Mouse (Mus musculus): ENCODE results near the gene Adamts15.

Gene Adamts15

GRCm38 (mm10) chr9:30922197-30922894, at the start of gene Adamts15:
Gene Adamts15 (minus strand): TSS chr9:30922452.
- in situ Hi-C loops (cut with MboI; ENCODE audit: unreplicated experiment in 2 of 2) = no loop called here

- in situ Hi-C loops (cut with MboI; ENCODE audit: unreplicated experiment in 2 of 2) = no loop called here
These were observed 49.7 kb upstream of the Adamts15 start for GRCm38 (mm10) chr9:30971967-30972366.

GRCm38 (mm10) chr9:30970001-30970400, 47.7 kb upstream of the Adamts15 start:
- in situ Hi-C loops (cut with MboI; ENCODE audit: unreplicated experiment in 2 of 2) = no loop called here

DNA sequence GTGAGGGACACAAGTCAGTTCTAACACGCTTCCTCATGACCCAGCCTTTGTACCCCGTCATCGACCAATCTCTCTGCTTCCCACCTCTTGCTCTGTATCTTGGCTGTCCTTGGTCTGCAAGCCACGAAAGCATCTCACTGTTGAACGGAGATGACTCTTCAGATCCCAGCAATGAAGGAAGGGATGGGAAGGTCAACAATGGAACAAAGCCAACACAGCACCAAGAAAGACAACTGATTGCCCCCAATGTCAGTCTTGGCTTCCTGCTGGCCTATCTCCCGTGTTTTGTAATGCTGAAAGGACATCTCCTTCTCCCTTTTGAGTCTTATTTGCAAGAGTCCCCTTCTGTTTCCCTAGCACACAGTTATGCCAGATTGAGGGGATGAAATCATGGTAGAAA, 45.9 kb upstream of the Adamts15 start:
- in situ Hi-C loops (cut with MboI; ENCODE audit: unreplicated experiment in 2 of 2) = no loop called here

- in situ Hi-C loops (cut with MboI; ENCODE audit: unreplicated experiment in 2 of 2) = no loop called here
These were observed 44.6 kb upstream of the Adamts15 start for GRCm38 (mm10) chr9:30966881-30967280.

GRCm38 (mm10) chr9:30964685-30965084, 42.4 kb upstream of the Adamts15 start:
- in situ Hi-C loops (cut with MboI; ENCODE audit: unreplicated experiment in 2 of 2) = no loop called here

DNA sequence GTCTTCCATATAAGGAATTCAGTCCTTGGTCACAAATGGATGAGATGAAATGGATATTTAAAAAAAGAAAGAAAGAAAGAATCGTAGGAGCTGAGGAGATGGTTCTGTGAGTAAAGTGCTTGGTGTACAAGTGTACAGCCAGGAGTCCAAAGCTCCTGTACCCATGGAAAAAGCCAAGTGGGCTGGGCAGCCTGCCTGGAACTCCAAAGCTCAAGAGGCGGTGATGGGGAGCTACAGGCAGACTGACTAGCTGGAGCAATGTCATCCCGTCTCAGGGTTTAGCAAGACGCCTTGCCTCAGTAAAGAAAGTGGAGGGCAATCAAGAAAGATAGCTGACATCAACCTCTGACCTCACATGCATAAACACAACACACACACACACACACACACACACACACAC, 41.5 kb upstream of the Adamts15 start:
- in situ Hi-C loops (cut with MboI; ENCODE audit: unreplicated experiment in 2 of 2) = no loop called here

DNA sequence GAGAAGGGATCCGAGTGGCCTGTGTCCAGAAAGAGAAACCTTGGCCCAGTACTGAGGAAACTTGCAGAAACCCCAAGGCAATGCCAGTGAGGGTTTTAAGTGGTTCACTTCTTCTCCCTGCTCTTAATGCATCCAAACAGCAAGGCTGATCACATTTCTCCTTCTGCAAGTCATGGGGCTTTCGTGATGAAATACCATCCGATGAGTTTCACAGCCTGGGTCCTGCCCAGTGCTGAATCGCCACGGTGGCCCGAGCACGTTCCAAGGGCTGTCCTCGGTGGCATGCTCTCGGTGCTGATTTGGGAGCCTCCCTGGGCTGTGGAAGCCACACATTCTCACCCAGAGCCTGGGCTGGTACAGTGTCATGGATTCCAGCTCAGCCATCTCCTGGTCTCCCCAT, 33.0 kb upstream of the Adamts15 start:
- in situ Hi-C loops (cut with MboI; ENCODE audit: unreplicated experiment in 2 of 2) = no loop called here

DNA sequence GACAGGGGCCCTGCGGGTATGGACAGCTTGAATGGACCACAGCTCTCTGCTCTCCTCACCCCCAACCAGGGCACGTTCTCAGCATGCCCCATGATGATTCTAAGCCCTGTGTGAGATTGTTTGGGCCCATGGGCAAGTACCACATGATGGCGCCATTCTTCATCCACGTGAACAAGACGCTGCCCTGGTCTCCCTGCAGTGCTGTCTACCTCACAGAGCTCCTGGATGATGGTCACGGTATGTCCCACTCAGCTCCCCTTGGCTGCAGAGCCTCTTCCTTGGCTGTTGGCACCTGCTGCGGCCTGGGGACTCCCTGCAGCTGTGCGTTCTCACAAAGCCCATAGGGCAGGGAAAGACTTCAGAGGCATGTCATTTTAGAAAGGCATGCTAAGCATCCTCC, 31.0 kb upstream of the Adamts15 start:
- in situ Hi-C loops (cut with MboI; ENCODE audit: unreplicated experiment in 2 of 2) = loop anchor here (5.0 kb wide), 2 partner anchors 124 to 134 kb away; no protein-coding TSS in a partner anchor

DNA sequence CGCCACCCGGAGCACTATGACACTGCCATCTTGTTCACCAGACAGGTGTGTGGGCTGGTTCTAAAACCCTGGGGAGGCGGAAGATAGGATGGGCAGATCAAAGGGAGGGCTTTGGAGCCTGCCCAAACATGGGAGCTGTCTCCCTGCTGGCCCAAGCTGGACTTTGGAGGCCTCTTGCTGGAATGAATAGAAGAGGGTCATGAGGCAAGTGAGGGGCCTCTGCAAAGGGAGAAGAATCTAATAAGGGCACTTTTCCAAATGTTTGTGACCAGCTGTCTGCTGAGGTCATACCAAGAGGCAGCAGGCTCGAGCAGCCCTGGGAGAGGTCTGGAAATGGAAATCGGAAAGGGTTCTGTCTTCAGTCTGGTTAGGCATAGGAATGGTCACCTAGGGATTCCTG, 29.2 kb upstream of the Adamts15 start:
- in situ Hi-C loops (cut with MboI; ENCODE audit: unreplicated experiment in 2 of 2) = loop anchor here (5.0 kb wide), 2 partner anchors 126 to 136 kb away; no protein-coding TSS in a partner anchor

GRCm38 (mm10) chr9:30950592-30950991, 28.3 kb upstream of the Adamts15 start:
- in situ Hi-C loops (cut with MboI; ENCODE audit: unreplicated experiment in 2 of 2) = loop anchor here (5.0 kb wide), 2 partner anchors 127 to 137 kb away; no protein-coding TSS in a partner anchor

GRCm38 (mm10) chr9:30949971-30950370, 27.7 kb upstream of the Adamts15 start:
- in situ Hi-C loops (cut with MboI; ENCODE audit: unreplicated experiment in 2 of 2) = loop anchor here (5.0 to 25.0 kb wide), 3 partner anchors 127 to 1288 kb away; no protein-coding TSS in a partner anchor

- in situ Hi-C loops (cut with MboI; ENCODE audit: unreplicated experiment in 2 of 2) = loop anchor here in 1 of 2 experiments (25.0 kb wide), 1 partner anchor 1287 kb away; no protein-coding TSS in a partner anchor
These were observed 27.2 kb upstream of the Adamts15 start for GRCm38 (mm10) chr9:30949422-30949821.

GRCm38 (mm10) chr9:30945276-30945675, 23.0 kb upstream of the Adamts15 start:
- in situ Hi-C loops (cut with MboI; ENCODE audit: unreplicated experiment in 2 of 2) = loop anchor here in 1 of 2 experiments (25.0 kb wide), 1 partner anchor 1283 kb away; no protein-coding TSS in a partner anchor

- in situ Hi-C loops (cut with MboI; ENCODE audit: unreplicated experiment in 2 of 2) = loop anchor here (5.0 to 25.0 kb wide), 2 partner anchors 462 to 1282 kb away; no protein-coding TSS in a partner anchor
These were observed 22.0 kb upstream of the Adamts15 start for GRCm38 (mm10) chr9:30944234-30944633.

DNA sequence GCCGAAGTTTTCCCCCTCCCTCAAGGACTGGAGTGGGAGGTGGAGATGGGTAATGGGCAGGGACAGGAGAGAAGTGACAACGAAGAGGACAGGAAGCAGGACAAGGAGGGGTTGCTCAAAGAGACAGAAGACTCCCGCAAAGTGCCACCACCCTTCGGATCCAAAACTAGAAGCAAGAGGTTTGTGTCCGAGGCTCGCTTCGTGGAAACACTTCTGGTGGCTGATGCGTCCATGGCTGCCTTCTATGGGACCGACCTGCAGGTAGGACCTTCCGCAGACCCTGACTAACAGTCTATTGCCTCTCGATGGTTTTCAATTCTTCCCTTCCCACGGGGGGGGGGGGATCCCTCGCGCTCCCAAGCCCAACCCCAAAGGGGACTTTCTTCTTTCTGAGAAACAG, 21.1 kb upstream of the Adamts15 start:
- in situ Hi-C loops (cut with MboI; ENCODE audit: unreplicated experiment in 2 of 2) = loop anchor here (5.0 to 25.0 kb wide), 2 partner anchors 461 to 1281 kb away; no protein-coding TSS in a partner anchor

GRCm38 (mm10) chr9:30942512-30943313, 20.5 kb upstream of the Adamts15 start, which contains the start of gene Adamts8:
Gene Adamts8 (plus strand): TSS chr9:30942562.
- in situ Hi-C loops (cut with MboI; ENCODE audit: unreplicated experiment in 2 of 2) = loop anchor here (5.0 to 25.0 kb wide), 2 partner anchors 460 to 1280 kb away; no protein-coding TSS in a partner anchor

DNA sequence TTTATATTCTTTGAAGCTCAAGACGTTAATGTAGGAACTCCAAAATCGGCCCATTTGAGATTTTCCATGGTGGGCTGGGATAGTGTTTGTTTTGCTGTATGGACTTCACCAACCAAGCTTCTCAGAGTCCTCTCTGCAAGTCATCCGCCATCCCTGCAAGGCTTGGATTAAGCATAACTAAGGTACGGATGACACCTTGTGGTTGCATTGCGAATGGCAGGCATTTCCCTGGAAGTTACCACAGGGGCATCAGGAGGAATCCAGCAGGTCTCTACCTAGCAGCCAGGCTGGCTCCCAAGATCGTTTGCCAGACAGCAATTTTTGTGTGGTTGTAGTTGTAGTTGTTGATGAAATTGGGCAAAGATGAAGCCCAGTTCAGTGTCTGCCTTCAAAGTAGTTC, 18.1 kb upstream of the Adamts15 start:
- in situ Hi-C loops (cut with MboI; ENCODE audit: unreplicated experiment in 2 of 2) = loop anchor here (5.0 to 25.0 kb wide), 2 partner anchors 458 to 1278 kb away; no protein-coding TSS in a partner anchor

GRCm38 (mm10) chr9:30936674-30937438, 14.6 kb upstream of the Adamts15 start:
- in situ Hi-C loops (cut with MboI; ENCODE audit: unreplicated experiment in 2 of 2) = loop anchor here in 1 of 2 experiments (25.0 kb wide), 1 partner anchor 1275 kb away; no protein-coding TSS in a partner anchor

- in situ Hi-C loops (cut with MboI; ENCODE audit: unreplicated experiment in 2 of 2) = loop anchor here in 1 of 2 experiments (25.0 kb wide), 1 partner anchor 1273 kb away; no protein-coding TSS in a partner anchor
These were observed 12.6 kb upstream of the Adamts15 start for GRCm38 (mm10) chr9:30934827-30935226.
